Mouse (Mus musculus) erythroblast, embryonic 14.5 days (primary cell): ENCODE results near the gene Lmbr1. TPM values are rescaled to one million over a fixed set of nuclear protein-coding genes. Genes with fewer than 3 reads are reported as not detected.

Source experiments
- H3K27me3 ChIP-seq: 2 replicates; pipeline ENCODE4 v1.6.1; 2012; ENCODE audit warnings: inconsistent platforms; ENCODE audit not compliant: control insufficient read depth
- H3K36me3 ChIP-seq: 2 replicates; pipeline ENCODE4 v1.6.1; 2012; ENCODE audit warnings: mild to moderate bottlenecking, inconsistent platforms; ENCODE audit not compliant: control insufficient read depth
- H3K4me1 ChIP-seq: 2 replicates; pipeline ENCODE4 v1.6.1; 2012; ENCODE audit warnings: inconsistent platforms; ENCODE audit not compliant: control insufficient read depth
- H3K4me3 ChIP-seq: replicated peaks from 2 replicates; pipeline ENCODE3; 2012; ENCODE audit warnings: moderate library complexity, mild to moderate bottlenecking, inconsistent platforms
- H3K9me3 ChIP-seq: 2 replicates; pipeline ENCODE4 v1.6.1; 2012; ENCODE audit warnings: low read length, inconsistent platforms, mixed read lengths; ENCODE audit not compliant: control insufficient read depth
- GATA1 ChIP-seq: IDR thresholded peaks from 2 replicates; pipeline ENCODE4 v1.6.1; 2012; ENCODE audit warnings: low read length, inconsistent platforms, mixed read lengths
- TAL1 ChIP-seq: IDR thresholded peaks from 3 replicates; pipeline ENCODE4 v1.6.1; 2012; ENCODE audit warnings: low read length, inconsistent platforms, mixed read lengths
- polyA plus RNA-seq: library from polyadenylated mRNA; stranded (reverse); fragments of >175 nt; gene quantifications from 2 replicates; pipeline ENCODE4 v1.2.3, GENCODE M21; 2012

The Lmbr1 gene
- polyA plus RNA-seq, 1 experiment, result 0.17 TPM

DNA sequence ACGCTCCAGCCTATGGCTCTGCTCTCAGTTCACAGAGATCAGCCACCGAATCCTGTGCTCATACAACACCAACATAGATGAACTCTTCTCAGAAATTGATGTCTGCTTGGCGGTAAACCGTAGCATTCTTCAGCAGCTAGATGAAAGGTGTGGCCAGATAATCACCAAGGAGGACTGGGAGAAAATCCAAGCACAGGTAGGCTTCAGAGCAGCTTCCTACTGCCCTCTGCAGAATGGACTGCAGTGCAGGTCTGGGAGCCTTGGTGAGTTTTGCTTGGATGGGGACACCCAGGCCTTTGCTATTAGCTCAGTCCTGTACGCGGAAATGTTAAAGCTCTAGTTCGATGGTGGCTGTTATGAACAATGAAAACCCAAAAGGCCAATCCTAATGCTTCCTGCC is 154.1 kb downstream of the Lmbr1 start:
- Histone ChIP-seq H3K27me3 (no peaks in the 10 kb centered on the region), H3K9me3 (no peaks in the 10 kb centered on the region), H3K36me3 (no peaks in the 10 kb centered on the region), H3K4me1 (peaks cover 2% of the 10 kb centered on the region; the same call in 1 of the 2 replicates), H3K4me3 (no peak overlapping the region)
- TF ChIP-seq TAL1 (no peak), GATA1 (no peak)

DNA sequence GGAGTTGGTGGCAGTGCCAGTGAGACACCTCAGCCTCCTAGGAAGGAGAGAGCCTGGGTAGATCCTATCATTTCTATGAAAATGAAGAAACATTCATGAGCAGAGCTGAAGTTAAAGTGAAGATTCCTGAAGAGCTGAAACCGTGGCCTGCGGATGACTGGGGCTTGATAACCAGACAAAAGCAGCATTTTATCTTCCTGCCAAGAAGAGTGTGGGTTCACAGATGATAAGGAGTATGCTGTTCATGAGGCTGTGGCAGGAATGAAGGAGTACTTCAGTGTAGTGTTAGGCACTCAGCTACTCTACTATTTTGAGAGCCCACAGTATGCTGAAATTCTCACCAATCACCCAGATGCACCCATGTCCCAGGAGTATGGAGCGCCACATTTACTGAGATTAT is 160.2 kb downstream of the Lmbr1 start:
- Histone ChIP-seq H3K27me3 (no peaks in the 10 kb centered on the region), H3K4me3 (no peak overlapping the region), H3K4me1 (peaks cover 29% of the 10 kb centered on the region), H3K9me3 (no peaks in the 10 kb centered on the region), H3K36me3 (no peaks in the 10 kb centered on the region)
- no peak for TF ChIP-seq TAL1
- TF ChIP-seq GATA1, result no peak

GRCm38 (mm10) chr5:29211980-29212555 is 166.1 kb downstream of the Lmbr1 start:
- H3K27me3 ChIP-seq, result no peaks in the 10 kb centered on the region
- no peaks in the 10 kb centered on the region for H3K36me3 ChIP-seq
- H3K4me1 ChIP-seq, result peaks cover 12% of the 10 kb centered on the region
- H3K4me3 ChIP-seq, result no peak overlapping the region
- TF ChIP-seq GATA1 (no peak), TAL1 (no peak)
- H3K9me3 ChIP-seq, result no peaks in the 10 kb centered on the region

DNA sequence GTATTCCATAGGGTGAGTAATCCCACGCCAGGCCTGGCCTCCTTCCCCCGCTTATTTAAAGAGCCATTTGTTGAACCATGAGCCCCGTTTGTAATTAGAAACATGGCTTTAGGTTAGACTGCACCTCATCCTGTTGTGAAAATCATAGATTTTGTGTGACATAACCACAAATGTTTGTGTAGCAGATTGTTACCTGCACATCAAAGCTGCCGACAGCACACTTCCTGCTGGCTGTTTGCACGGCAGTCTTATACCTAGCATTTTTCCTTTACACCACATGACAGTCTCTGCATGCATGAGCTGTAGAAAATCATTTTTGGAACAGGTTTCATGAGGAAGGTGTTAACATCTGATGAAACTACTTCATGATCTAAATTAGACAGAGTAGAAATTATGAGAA is 172.5 kb downstream of the Lmbr1 start:
- Histone ChIP-seq H3K27me3 (no peaks in the 10 kb centered on the region), H3K4me3 (no peak overlapping the region), H3K9me3 (no peaks in the 10 kb centered on the region), H3K4me1 (no peaks in the 10 kb centered on the region), H3K36me3 (no peaks in the 10 kb centered on the region)
- TF ChIP-seq GATA1 (no peak), TAL1 (no peak)

GRCm38 (mm10) chr5:29199868-29200267 is 178.3 kb downstream of the Lmbr1 start:
- TF ChIP-seq TAL1 (no peak), GATA1 (no peak)
- Histone ChIP-seq H3K4me1 (peaks cover 12% of the 10 kb centered on the region), H3K27me3 (peaks cover 25% of the 10 kb centered on the region), H3K4me3 (no peak overlapping the region), H3K36me3 (no peaks in the 10 kb centered on the region), H3K9me3 (no peaks in the 10 kb centered on the region)

- Histone ChIP-seq H3K36me3 (no peaks in the 10 kb centered on the region), H3K4me1 (peaks cover 12% of the 10 kb centered on the region), H3K9me3 (no peaks in the 10 kb centered on the region), H3K27me3 (peaks cover 28% of the 10 kb centered on the region), H3K4me3 (no peak overlapping the region)
- TF ChIP-seq TAL1, result no peak
- no peak for TF ChIP-seq GATA1
Observed at GRCm38 (mm10) chr5:29198960-29199488, 179.2 kb downstream of the Lmbr1 start.

- TF ChIP-seq GATA1 (no peak), TAL1 (no peak)
- Histone ChIP-seq H3K9me3 (no peaks in the 10 kb centered on the region), H3K4me3 (no peak overlapping the region), H3K27me3 (peaks cover 28% of the 10 kb centered on the region), H3K36me3 (no peaks in the 10 kb centered on the region), H3K4me1 (peaks cover 12% of the 10 kb centered on the region)
Observed at GRCm38 (mm10) chr5:29197187-29197586, 181.0 kb downstream of the Lmbr1 start.

DNA sequence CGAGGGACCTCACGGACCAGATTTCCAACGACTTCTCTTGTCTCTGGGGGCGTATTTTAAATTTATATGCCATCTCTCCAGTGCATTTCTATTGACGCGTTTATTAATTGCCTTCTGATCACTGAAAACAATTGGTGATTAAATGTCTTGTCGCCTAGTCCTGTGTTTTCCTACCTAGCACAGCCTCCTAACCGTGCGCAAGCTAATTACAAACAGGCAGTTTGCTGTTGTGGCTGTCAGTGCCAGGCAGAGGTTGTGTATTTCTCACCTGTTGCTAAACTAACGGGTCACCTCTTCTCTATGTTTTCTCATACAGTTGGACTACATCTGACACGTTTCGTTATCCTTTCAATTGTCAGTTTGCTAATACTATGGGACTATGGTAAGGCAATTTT is 181.9 kb downstream of the Lmbr1 start:
- TF ChIP-seq GATA1 (no peak), TAL1 (no peak)
- peak overlapping the region; percentile 64 for H3K4me3 ChIP-seq

DNA sequence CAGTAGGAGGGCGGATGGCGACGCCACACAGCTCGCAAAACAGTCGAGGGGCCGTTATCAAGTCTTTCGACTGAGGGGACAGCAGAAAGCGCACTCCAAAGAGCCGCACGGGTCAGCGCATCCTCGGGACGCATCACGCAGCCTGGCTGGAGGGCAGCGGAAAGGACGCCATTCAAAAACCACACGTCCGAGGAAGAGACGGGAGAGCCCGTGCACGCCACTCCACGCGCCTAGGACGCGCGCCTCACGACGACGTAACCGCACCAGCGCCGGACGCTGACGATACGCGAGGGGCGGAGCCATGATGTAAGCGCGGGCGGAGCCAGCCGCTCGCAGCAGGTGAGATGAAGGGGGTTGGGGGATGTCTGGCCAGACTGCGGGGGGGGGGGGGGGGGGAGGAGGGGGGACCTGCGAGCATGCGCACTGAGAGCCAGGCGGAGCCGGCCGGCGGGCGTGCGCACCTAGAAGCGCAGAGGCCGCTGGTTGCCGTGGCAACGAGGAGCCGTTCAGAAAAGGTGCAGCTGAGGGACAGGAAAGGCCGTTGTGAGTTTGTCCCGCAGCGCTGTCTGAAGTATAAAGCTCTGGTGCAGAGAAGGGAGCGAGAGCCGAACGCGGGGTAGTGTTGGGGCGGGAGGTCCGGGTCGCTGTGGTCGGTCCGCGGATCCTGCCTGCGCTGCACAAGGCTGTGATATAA is 182.5 kb downstream of the Lmbr1 start, which contains the start of gene Rnf32:
TSS of gene Rnf32 (plus strand) at position 423 of the 694 bp plus-strand sequence.
- Histone ChIP-seq H3K36me3 (no peaks in the 10 kb centered on the region), H3K27me3 (peaks cover 28% of the 10 kb centered on the region), H3K4me1 (peaks cover 12% of the 10 kb centered on the region), H3K4me3 (peak within 1 kb of the TSS; percentile 64), H3K9me3 (no peaks in the 10 kb centered on the region)
- TF ChIP-seq GATA1, result no peak
- TF ChIP-seq TAL1, result no peak

More for the DNA sequence above, 181.9 kb downstream of the Lmbr1 start:
- H3K27me3 ChIP-seq, result peaks cover 28% of the 10 kb centered on the region
- no peaks in the 10 kb centered on the region for H3K9me3 ChIP-seq
- H3K4me1 ChIP-seq, result peaks cover 12% of the 10 kb centered on the region
- no peaks in the 10 kb centered on the region for H3K36me3 ChIP-seq
